Mouse (Mus musculus) E14TG2a.4 (cell line): ENCODE measurements at regions not wholly inside any gene's neighbourhood (a gene's known extent, or its start where the extent isn't known, plus 50 kb on each side); places are given as distances from the start of the nearest gene placed in this dataset.
"Not testable (repeated sequence)": the region's sequence is repeated elsewhere in the genome, so short reads cannot be mapped to it uniquely, and the experiment has no call there.

Source experiments
- H3K27me3 ChIP-seq: 2 replicates; pipeline ENCODE4 v1.6.1; 2014; ENCODE audit warnings: low read length, control low read depth; ENCODE audit not compliant: insufficient read depth
- H3K36me3 ChIP-seq: 2 replicates; pipeline ENCODE4 v1.6.1; 2014; ENCODE audit warnings: low read length, control low read depth; ENCODE audit not compliant: insufficient read depth
- H3K4me1 ChIP-seq: replicated peaks from 2 replicates; pipeline ENCODE4 v1.6.1; 2014; ENCODE audit warnings: low read depth, low read length, control low read depth
- H3K4me3 ChIP-seq: replicated peaks from 2 replicates; pipeline ENCODE4 v1.5.1; 2014; ENCODE audit warnings: mild to moderate bottlenecking, low read length
- H3K9me3 ChIP-seq: 2 replicates; pipeline ENCODE4 v1.6.1; 2014; ENCODE audit warnings: low read length, control low read depth
- CTCF ChIP-seq: conservative IDR thresholded peaks from 2 replicates; pipeline ENCODE4 v1.5.1; 2014; ENCODE audit warnings: low read length
- NANOG ChIP-seq: IDR thresholded peaks from 2 replicates; pipeline ENCODE4 v1.6.1; 2014; ENCODE audit warnings: borderline replicate concordance, low read length, mixed read lengths
- POU5F1 ChIP-seq: IDR thresholded peaks from 2 replicates; pipeline ENCODE4 v1.6.1; 2014; ENCODE audit warnings: low read length, borderline replicate concordance

DNA sequence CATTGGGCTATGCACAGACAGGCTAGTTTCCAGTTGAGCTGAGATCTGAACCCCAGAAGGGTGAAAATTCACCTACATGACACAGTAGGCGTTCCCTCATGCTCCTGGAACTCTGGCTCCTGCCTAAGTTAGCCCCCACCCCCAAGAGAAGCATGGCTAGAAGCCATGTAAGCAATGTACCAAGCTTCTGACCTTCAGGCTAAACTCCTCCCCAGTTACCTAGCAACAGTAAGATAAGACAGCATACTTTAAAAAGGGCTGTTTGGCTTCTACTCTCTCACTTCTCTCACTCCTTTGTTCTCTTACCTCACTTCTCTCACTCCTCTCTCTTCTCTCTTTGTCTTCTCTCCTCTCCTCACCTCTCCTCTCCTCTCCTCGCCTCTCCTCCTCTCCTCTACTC, 629.7 kb upstream of the Prmt6 start:
- H3K9me3 ChIP-seq, H3K4me1 ChIP-seq, H3K36me3 ChIP-seq, H3K4me3 ChIP-seq, H3K27me3 ChIP-seq: not testable (repeated sequence)

- H3K4me1 ChIP-seq, result no peaks in the 10 kb centered on the region
- H3K36me3 ChIP-seq, result no peaks in the 10 kb centered on the region
- TF ChIP-seq CTCF, result no peak
- TF ChIP-seq POU5F1, result no peak
- TF ChIP-seq NANOG, result no peak
- H3K9me3 ChIP-seq, result no peaks in the 10 kb centered on the region
- no peak overlapping the region for H3K4me3 ChIP-seq
- no peaks in the 10 kb centered on the region for H3K27me3 ChIP-seq
These were observed 615.2 kb upstream of the Prmt6 start for GRCm38 (mm10) chr3:110865989-110866388.

GRCm38 (mm10) chr3:110847222-110847621, 596.4 kb upstream of the Prmt6 start:
- Histone ChIP-seq H3K9me3 (no peaks in the 10 kb centered on the region), H3K36me3 (no peaks in the 10 kb centered on the region), H3K27me3 (no peaks in the 10 kb centered on the region), H3K4me3 (no peak overlapping the region), H3K4me1 (peaks cover 9% of the 10 kb centered on the region; the same call in 1 of the 2 replicates)
- TF ChIP-seq POU5F1 (no peak), NANOG (peak; percentile 72), CTCF (no peak)

DNA sequence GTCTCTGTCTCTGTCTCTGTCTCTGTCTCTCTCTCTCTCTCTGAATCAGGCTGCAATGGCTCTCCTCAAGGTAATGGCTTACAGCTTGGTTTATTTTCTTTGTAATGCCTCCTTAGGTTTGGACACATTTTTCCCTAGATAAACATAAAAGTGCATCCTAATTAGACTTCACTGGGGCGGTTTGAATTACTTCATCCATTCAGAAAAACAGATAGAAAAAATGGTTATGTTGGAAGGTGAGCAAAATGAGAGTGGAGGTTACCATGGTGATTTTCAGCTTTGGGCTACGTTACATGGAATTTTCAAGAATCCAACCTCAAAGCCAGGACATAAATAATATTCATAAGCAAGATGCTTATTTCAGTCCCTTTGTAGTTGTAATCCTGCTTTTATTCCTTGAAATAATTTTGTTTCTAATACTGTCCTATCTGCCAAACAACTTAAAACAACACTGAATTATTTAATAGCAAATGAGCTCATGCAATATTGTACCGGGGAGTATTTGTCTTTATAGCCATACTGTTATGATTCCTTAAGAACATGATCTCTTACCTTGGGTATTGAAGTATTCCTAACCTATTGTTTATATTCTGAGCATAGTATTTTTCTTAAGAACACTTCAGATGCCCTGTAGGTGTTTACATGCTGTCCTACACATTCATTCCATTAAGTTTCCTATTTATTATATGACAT, 570.1 kb upstream of the Prmt6 start:
- no peak overlapping the region for H3K4me3 ChIP-seq
- TF ChIP-seq POU5F1 (no peak), CTCF (no peak), NANOG (no peak)
- H3K4me1 ChIP-seq, result no peaks in the 10 kb centered on the region
- no peaks in the 10 kb centered on the region for H3K27me3 ChIP-seq
- no peaks in the 10 kb centered on the region for H3K36me3 ChIP-seq
- no peaks in the 10 kb centered on the region for H3K9me3 ChIP-seq

GRCm38 (mm10) chr3:110789009-110789586, 538.3 kb upstream of the Prmt6 start:
- H3K36me3 ChIP-seq, result no peaks in the 10 kb centered on the region
- no peaks in the 10 kb centered on the region for H3K4me1 ChIP-seq
- H3K27me3 ChIP-seq, result no peaks in the 10 kb centered on the region
- TF ChIP-seq POU5F1, result no peak
- no peak for TF ChIP-seq CTCF
- TF ChIP-seq NANOG, result no peak
- no peaks in the 10 kb centered on the region for H3K9me3 ChIP-seq
- H3K4me3 ChIP-seq, result no peak overlapping the region

GRCm38 (mm10) chr3:110755266-110755665, 504.5 kb upstream of the Prmt6 start:
- TF ChIP-seq CTCF, result no peak
- no peak for TF ChIP-seq POU5F1
- no peak for TF ChIP-seq NANOG
- Histone ChIP-seq H3K9me3 (no peaks in the 10 kb centered on the region), H3K27me3 (no peaks in the 10 kb centered on the region), H3K4me1 (no peaks in the 10 kb centered on the region), H3K36me3 (no peaks in the 10 kb centered on the region), H3K4me3 (no peak overlapping the region)

DNA sequence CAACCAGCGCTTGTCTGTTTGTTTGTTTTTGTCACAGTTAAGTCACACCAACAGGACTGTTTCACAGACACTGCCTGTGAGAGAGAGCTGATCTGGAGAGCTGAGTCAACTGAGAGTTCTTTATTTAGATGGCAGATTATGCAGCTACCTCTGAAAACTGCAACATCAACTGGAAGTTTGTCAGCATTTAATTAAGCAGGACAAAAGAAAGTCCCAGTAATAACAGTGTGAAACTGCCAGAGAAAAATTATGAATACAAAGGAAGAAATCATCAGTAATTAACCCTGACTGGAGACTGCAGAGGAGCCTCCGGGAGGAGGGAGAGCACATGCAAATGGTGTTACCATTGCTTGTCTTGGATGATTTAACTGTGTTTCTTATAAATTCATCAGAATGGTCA, 495.5 kb upstream of the Prmt6 start:
- Histone ChIP-seq H3K36me3 (no peaks in the 10 kb centered on the region), H3K4me1 (no peaks in the 10 kb centered on the region), H3K4me3 (no peak overlapping the region), H3K27me3 (no peaks in the 10 kb centered on the region), H3K9me3 (no peaks in the 10 kb centered on the region)
- TF ChIP-seq NANOG (no peak), CTCF (no peak), POU5F1 (no peak)

- Histone ChIP-seq H3K4me1 (no peaks in the 10 kb centered on the region), H3K9me3 (no peaks in the 10 kb centered on the region), H3K4me3 (no peak overlapping the region), H3K27me3 (no peaks in the 10 kb centered on the region), H3K36me3 (no peaks in the 10 kb centered on the region)
- no peak for TF ChIP-seq CTCF
- no peak for TF ChIP-seq NANOG
- no peak for TF ChIP-seq POU5F1
These were observed 449.3 kb upstream of the Prmt6 start for GRCm38 (mm10) chr3:110700122-110700521.

DNA sequence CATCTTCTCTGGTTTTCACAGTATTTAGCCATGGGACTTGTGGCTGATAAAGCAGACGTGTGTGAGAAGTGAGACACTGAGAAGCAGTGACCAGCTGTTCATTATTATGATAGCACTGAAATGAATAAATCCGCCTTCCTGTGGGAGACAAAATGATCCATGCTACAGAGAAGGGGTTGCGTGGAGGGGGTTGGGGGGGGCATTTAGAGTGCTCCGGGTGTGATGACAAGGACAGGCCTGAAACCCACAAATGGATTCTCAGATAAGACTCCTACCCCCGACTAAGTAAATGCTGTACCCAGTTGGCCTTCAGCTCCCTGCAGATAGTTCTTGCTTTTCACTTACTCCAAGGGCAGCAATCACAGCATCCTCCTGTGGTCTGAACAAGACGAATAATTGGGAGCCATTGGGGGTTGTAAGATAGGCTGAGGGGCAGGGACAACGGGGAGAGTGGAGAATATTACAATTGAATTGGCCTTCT, 416.8 kb upstream of the Prmt6 start:
- H3K4me3 ChIP-seq, result no peak overlapping the region
- TF ChIP-seq NANOG, result no peak
- TF ChIP-seq CTCF, result no peak
- no peak for TF ChIP-seq POU5F1
- H3K9me3 ChIP-seq, result no peaks in the 10 kb centered on the region
- no peaks in the 10 kb centered on the region for H3K36me3 ChIP-seq
- H3K27me3 ChIP-seq, result no peaks in the 10 kb centered on the region
- H3K4me1 ChIP-seq, result no peaks in the 10 kb centered on the region
